Mouse (Mus musculus): Measurements from ENCODE around the gene Klc3.

Klc3 gene

GRCm38 (mm10) chr7:19403731-19404296 lies at the start of gene Klc3:
Gene Klc3, minus strand, starts transcription at chr7:19404104.
- no peak for DNase-seq (ENCODE audit: low spot score in 2 of 2)

GRCm38 (mm10) chr7:19449165-19449564 lies 45.3 kb upstream of the Klc3 start:
- DNase-seq (ENCODE audit: low spot score in 2 of 2), result no peak

GRCm38 (mm10) chr7:19447689-19448088 lies 43.8 kb upstream of the Klc3 start:
- DNase-seq (ENCODE audit: low spot score in 2 of 2), result no peak

GRCm38 (mm10) chr7:19444801-19445200 lies 40.9 kb upstream of the Klc3 start:
- DNase-seq (ENCODE audit: low spot score in 2 of 2), result no peak

- DNase-seq (ENCODE audit: low spot score in 2 of 2), result peak; percentile 66 to 67
Measured at GRCm38 (mm10) chr7:19443344-19443743, 39.4 kb upstream of the Klc3 start.

GRCm38 (mm10) chr7:19441448-19442091 lies 37.7 kb upstream of the Klc3 start:
- DNase-seq (ENCODE audit: low spot score in 2 of 2), result no peak

GRCm38 (mm10) chr7:19437048-19437447 lies 33.1 kb upstream of the Klc3 start:
- no peak for DNase-seq (ENCODE audit: low spot score in 2 of 2)

GRCm38 (mm10) chr7:19436276-19436675 lies 32.4 kb upstream of the Klc3 start:
- no peak for DNase-seq (ENCODE audit: low spot score in 2 of 2)

GRCm38 (mm10) chr7:19432475-19432874 lies 28.6 kb upstream of the Klc3 start:
- DNase-seq (ENCODE audit: low spot score in 2 of 2), result no peak

GRCm38 (mm10) chr7:19430402-19430801 lies 26.5 kb upstream of the Klc3 start:
- DNase-seq (ENCODE audit: low spot score in 2 of 2), result no peak

GRCm38 (mm10) chr7:19429726-19430125 lies 25.8 kb upstream of the Klc3 start:
- DNase-seq (ENCODE audit: low spot score in 2 of 2), result no peak

GRCm38 (mm10) chr7:19427999-19428650 lies 24.2 kb upstream of the Klc3 start:
- DNase-seq (ENCODE audit: low spot score in 2 of 2), result no peak

- no peak for DNase-seq (ENCODE audit: low spot score in 2 of 2)
Measured at GRCm38 (mm10) chr7:19426888-19427287, 23.0 kb upstream of the Klc3 start.

- no peak for DNase-seq (ENCODE audit: low spot score in 2 of 2)
Measured at GRCm38 (mm10) chr7:19426349-19426748, 22.4 kb upstream of the Klc3 start.

- DNase-seq (ENCODE audit: low spot score in 2 of 2), result no peak
Measured at GRCm38 (mm10) chr7:19424051-19424450, 20.1 kb upstream of the Klc3 start.

- no peak for DNase-seq (ENCODE audit: low spot score in 2 of 2)
Measured at GRCm38 (mm10) chr7:19423083-19423482, 19.2 kb upstream of the Klc3 start.

- DNase-seq (ENCODE audit: low spot score in 2 of 2), result peak; percentile 81 to 89
Measured at GRCm38 (mm10) chr7:19420821-19421636, 17.1 kb upstream of the Klc3 start.

GRCm38 (mm10) chr7:19420121-19420520 lies 16.2 kb upstream of the Klc3 start:
- DNase-seq (ENCODE audit: low spot score in 2 of 2), result no peak

GRCm38 (mm10) chr7:19416590-19416989 lies 12.7 kb upstream of the Klc3 start:
- no peak for DNase-seq (ENCODE audit: low spot score in 2 of 2)

GRCm38 (mm10) chr7:19413525-19413924 lies 9.6 kb upstream of the Klc3 start:
- no peak for DNase-seq (ENCODE audit: low spot score in 2 of 2)

- no peak for DNase-seq (ENCODE audit: low spot score in 2 of 2)
Measured at GRCm38 (mm10) chr7:19411783-19412182, 7.9 kb upstream of the Klc3 start.

GRCm38 (mm10) chr7:19410766-19411344 lies 7.0 kb upstream of the Klc3 start:
- DNase-seq (ENCODE audit: low spot score in 2 of 2), result no peak

Measured in right cerebral cortex, postnatal 36 days (tissue).